Mouse (Mus musculus): Measurements from ENCODE around the gene Aspg. TPM values are rescaled to one million over a fixed set of nuclear protein-coding genes. Genes with fewer than 3 reads are reported as not detected.

Gene Aspg
- polyA plus RNA-seq, 1 experiment from 2014 or later = 0.20 TPM

MicroRNAs within 50 kb of the gene (microRNA counts, 519-probe panel; counts per million panel counts)
- microRNA mmu-miR-203 = 2,709 counts per million, percentile 62 among the panel's probes with 10 or more counts

Small RNAs within 50 kb of the gene (microRNA-seq; reads per million reads assigned to microRNA genes)
- gene Mir203 (1,333 reads per million, percentile 81 among the genes with 10 or more reads in this experiment), gene Mir3073a (not detected), gene Mir3073b (not detected)

Other genes with a start within 250 kb of the Aspg start
- gene Ppp1r13b, start 198.6 kb upstream of the Aspg start, polyA plus RNA-seq (2015; fragmentation: Nextera tagmentation; extraction: Ambion mirVana) = 21.4 and 22.6 TPM in 2 replicates
- 615 and 675 TPM in 2 replicates for gene Atp5mpl, start 139.7 kb upstream of the Aspg start, polyA plus RNA-seq (2015; fragmentation: Nextera tagmentation; extraction: Ambion mirVana)
- 0.34 and 0.50 TPM in 2 replicates for gene Tdrd9, start 135.1 kb upstream of the Aspg start, polyA plus RNA-seq (2015; fragmentation: Nextera tagmentation; extraction: Ambion mirVana)
- not detected in 2 replicates for gene Rd3l, start 125.4 kb upstream of the Aspg start, polyA plus RNA-seq (2015; fragmentation: Nextera tagmentation; extraction: Ambion mirVana)
- gene Kif26a, start 39.5 kb downstream of the Aspg start, polyA plus RNA-seq (2015; fragmentation: Nextera tagmentation; extraction: Ambion mirVana) = 16.1 and 18.0 TPM in 2 replicates

Data from forebrain, embryonic 15.5 days (tissue).